Mouse (Mus musculus) thymus, adult 18-20 months (tissue): Measurements from ENCODE around the gene Tfdp2.
"Not testable (repeated sequence)": the region's sequence is repeated elsewhere in the genome, so short reads cannot be mapped to it uniquely, and the experiment has no call there.

ENCODE experiments used
- DNase-seq, 2 experiments: peaks; one replicate each; pipeline ENCODE4 v3.0.0; 2022; ENCODE audit warnings: mixed read lengths in 2 of 2

Gene Tfdp2

GRCm38 (mm10) chr9:96312074-96312473 lies 116.0 kb downstream of the Tfdp2 start:
- no peak for DNase-seq

- DNase-seq, result no peak
These were observed 123.3 kb downstream of the Tfdp2 start for GRCm38 (mm10) chr9:96319333-96319732.

GRCm38 (mm10) chr9:96320551-96320980 lies 124.5 kb downstream of the Tfdp2 start:
- no peak for DNase-seq

GRCm38 (mm10) chr9:96322411-96323152 lies 126.5 kb downstream of the Tfdp2 start:
- DNase-seq, result no peak

GRCm38 (mm10) chr9:96324502-96324901 lies 128.4 kb downstream of the Tfdp2 start:
- no peak for DNase-seq

GRCm38 (mm10) chr9:96326496-96326923 lies 130.4 kb downstream of the Tfdp2 start:
- DNase-seq, result no peak

- DNase-seq, result no peak
These were observed 132.2 kb downstream of the Tfdp2 start for GRCm38 (mm10) chr9:96328226-96328625.

GRCm38 (mm10) chr9:96331146-96331545 lies 135.1 kb downstream of the Tfdp2 start:
- no peak for DNase-seq

GRCm38 (mm10) chr9:96345750-96346149 lies 149.7 kb downstream of the Tfdp2 start:
- DNase-seq, result no peak

GRCm38 (mm10) chr9:96348885-96349284 lies 152.8 kb downstream of the Tfdp2 start:
- no peak for DNase-seq

GRCm38 (mm10) chr9:96350010-96350409 lies 153.9 kb downstream of the Tfdp2 start:
- DNase-seq, result peak in 1 of 2 experiments; percentile 38

GRCm38 (mm10) chr9:96350476-96350875 lies 154.4 kb downstream of the Tfdp2 start:
- DNase-seq, result peak in 1 of 2 experiments; percentile 38

GRCm38 (mm10) chr9:96351771-96352170 lies 155.7 kb downstream of the Tfdp2 start:
- DNase-seq, result not testable (repeated sequence)

GRCm38 (mm10) chr9:96353121-96353769 lies 157.2 kb downstream of the Tfdp2 start:
- peak; percentile 16 to 47 for DNase-seq

GRCm38 (mm10) chr9:96353799-96354198 lies 157.7 kb downstream of the Tfdp2 start:
- DNase-seq, result peak in 1 of 2 experiments; percentile 17

- DNase-seq, result no peak
These were observed 164.0 kb downstream of the Tfdp2 start for GRCm38 (mm10) chr9:96360056-96360455.

- DNase-seq, result peak; percentile 39 to 56
These were observed 167.6 kb downstream of the Tfdp2 start for GRCm38 (mm10) chr9:96363581-96364140.

- peak; percentile 98 to 99 for DNase-seq
These were observed 168.2 kb downstream of the Tfdp2 start, which contains the start of gene Atp1b3 for GRCm38 (mm10) chr9:96364141-96364838. TSS of gene Atp1b3 (minus strand) at chr9:96364442.

GRCm38 (mm10) chr9:96365271-96365872 lies 169.3 kb downstream of the Tfdp2 start:
- DNase-seq, result no peak

GRCm38 (mm10) chr9:96369654-96370384 lies 173.7 kb downstream of the Tfdp2 start:
- DNase-seq, result no peak

GRCm38 (mm10) chr9:96371075-96371474 lies 175.0 kb downstream of the Tfdp2 start:
- DNase-seq, result no peak
